Mouse (Mus musculus) myocyte (in vitro differentiated cells): ENCODE measurements around the gene Scly. TPM values are rescaled to one million over a fixed set of nuclear protein-coding genes. Genes with fewer than 3 reads are reported as not detected.

Experiments
- H3K27me3 ChIP-seq: one replicate; pipeline ENCODE4 v1.6.1; 2011; ENCODE audit not compliant: control insufficient read depth, insufficient read depth, insufficient read length
- H3K36me3 ChIP-seq: one replicate; pipeline ENCODE4 v1.6.1; 2011; ENCODE audit not compliant: control insufficient read depth, insufficient read depth
- H3K4me2 ChIP-seq: one replicate; pipeline ENCODE4 v1.6.1; 2011; ENCODE audit warnings: low read depth, control low read depth
- H3K4me3 ChIP-seq: one replicate; pipeline ENCODE4 v1.5.1; 2011; ENCODE audit warnings: mild to moderate bottlenecking, control low read depth, moderate library complexity
- H3K79me2 ChIP-seq: one replicate; pipeline ENCODE4 v1.6.1; 2011; ENCODE audit not compliant: control insufficient read depth, insufficient read depth
- H3ac ChIP-seq: one replicate; pipeline ENCODE4 v1.6.1; 2011; ENCODE audit not compliant: control insufficient read depth, insufficient read length
- CEBPB ChIP-seq: IDR thresholded peaks from 2 replicates; pipeline ENCODE4 v1.6.1; 2011; ENCODE audit warnings: mild to moderate bottlenecking, moderate library complexity; ENCODE audit not compliant: poor library complexity, insufficient read depth, severe bottlenecking
- E2F4 ChIP-seq: IDR thresholded peaks from one replicate; pipeline ENCODE4 v1.6.1; 2011; ENCODE audit warnings: mild to moderate bottlenecking, control low read depth, moderate library complexity; ENCODE audit not compliant: insufficient read depth
- MAX ChIP-seq: IDR thresholded peaks from one replicate; pipeline ENCODE4 v1.6.1; 2011; ENCODE audit warnings: low read depth, mild to moderate bottlenecking, control low read depth
- MYOD1 ChIP-seq, 3 experiments: IDR thresholded peaks; one replicate each; pipeline ENCODE4 v1.6.1; 2011; ENCODE audit warnings: control low read depth in 2 of 3, low read depth in 2 of 3, mild to moderate bottlenecking in 2 of 3, moderate library complexity in 1 of 3; ENCODE audit not compliant: insufficient read length in 2 of 3, control insufficient read depth in 1 of 3
- MYOG ChIP-seq, 3 experiments: IDR thresholded peaks; one replicate each; pipeline ENCODE4 v1.6.1; 2011; ENCODE audit warnings: control low read depth in 2 of 3, low read depth in 2 of 3, mild to moderate bottlenecking in 2 of 3; ENCODE audit not compliant: insufficient read length in 2 of 3, control insufficient read depth in 1 of 3, insufficient read depth in 1 of 3
- POLR2A ChIP-seq: IDR thresholded peaks from one replicate; pipeline ENCODE4 v1.6.1; 2011; ENCODE audit warnings: low read depth, mild to moderate bottlenecking, control low read depth, moderate library complexity; ENCODE audit not compliant: insufficient read length
- POLR2AphosphoS2 ChIP-seq: IDR thresholded peaks from one replicate; pipeline ENCODE4 v1.6.1; 2011; ENCODE audit warnings: low read depth, control low read depth; ENCODE audit not compliant: insufficient read length
- REST ChIP-seq: IDR thresholded peaks from one replicate; pipeline ENCODE4 v1.6.1; 2011; ENCODE audit warnings: mild to moderate bottlenecking, control low read depth, moderate library complexity; ENCODE audit not compliant: insufficient read depth, insufficient read length
- SRF ChIP-seq: IDR thresholded peaks from one replicate; pipeline ENCODE4 v1.6.1; 2011; ENCODE audit warnings: low read depth; ENCODE audit not compliant: control insufficient read depth, insufficient read length
- TCF12 ChIP-seq: IDR thresholded peaks from one replicate; pipeline ENCODE4 v1.6.1; 2011; ENCODE audit warnings: mild to moderate bottlenecking, control low read depth; ENCODE audit not compliant: poor library complexity, insufficient read depth, severe bottlenecking
- TCF3 ChIP-seq: IDR thresholded peaks from one replicate; pipeline ENCODE4 v1.6.1; 2011; ENCODE audit warnings: low read depth, control low read depth; ENCODE audit not compliant: insufficient read length
- USF1 ChIP-seq: IDR thresholded peaks from one replicate; pipeline ENCODE4 v1.6.1; 2011; ENCODE audit warnings: low read depth, mild to moderate bottlenecking, control low read depth, moderate library complexity
- polyA plus RNA-seq: library from polyadenylated mRNA; unstranded; fragments of >200 nt; fragmentation: generic; extraction: Trizol; gene quantifications from one replicate; pipeline ENCODE4 v1.2.1, GENCODE M21; 2012; ENCODE audit warnings: missing spikeins

The Scly gene
- polyA plus RNA-seq, 1 experiment, result 21.9 TPM

DNA sequence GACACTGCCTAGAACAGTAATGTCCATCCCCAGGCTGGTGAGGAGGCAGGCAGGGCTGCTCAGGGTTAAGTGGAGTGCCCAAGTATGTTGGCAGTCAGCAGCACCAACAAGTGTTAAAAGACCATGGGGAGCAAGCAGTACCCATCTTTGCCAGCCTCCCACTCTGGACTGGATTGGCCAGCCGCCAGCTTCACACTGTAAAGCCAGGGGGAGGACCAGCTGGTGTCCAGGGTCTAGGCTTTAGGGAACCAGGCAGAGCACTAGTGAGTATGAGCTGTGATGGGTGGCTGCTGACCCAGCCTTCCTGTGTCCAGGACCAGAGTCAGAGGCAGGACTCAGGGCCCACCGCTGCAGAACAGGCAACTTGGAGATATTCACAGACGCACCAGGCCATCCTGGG lies 45.9 kb downstream of the Scly start:
- TF ChIP-seq USF1 (no peak), TCF12 (no peak), MYOD1 (IDR thresholded peaks at IDR 0.05; ENCODE audit: control insufficient read depth in 1 of 3, insufficient read length in 2 of 3, low read depth in 2 of 3) (no peak), CEBPB (no peak), MYOG (IDR thresholded peaks at IDR 0.05; ENCODE audit: control insufficient read depth in 1 of 3, insufficient read depth in 1 of 3, insufficient read length in 2 of 3, low read depth in 2 of 3) (no peak), POLR2AphosphoS2 (no peak), POLR2A (no peak), REST (no peak), TCF3 (no peak), E2F4 (no peak), SRF (no peak), MAX (no peak)
- Histone ChIP-seq H3K4me2 (no peak overlapping the region), H3K79me2 (no peaks in the 10 kb centered on the region), H3K27me3 (no peaks in the 10 kb centered on the region), H3ac (no peak overlapping the region), H3K36me3 (no peaks in the 10 kb centered on the region), H3K4me3 (no peak overlapping the region)

DNA sequence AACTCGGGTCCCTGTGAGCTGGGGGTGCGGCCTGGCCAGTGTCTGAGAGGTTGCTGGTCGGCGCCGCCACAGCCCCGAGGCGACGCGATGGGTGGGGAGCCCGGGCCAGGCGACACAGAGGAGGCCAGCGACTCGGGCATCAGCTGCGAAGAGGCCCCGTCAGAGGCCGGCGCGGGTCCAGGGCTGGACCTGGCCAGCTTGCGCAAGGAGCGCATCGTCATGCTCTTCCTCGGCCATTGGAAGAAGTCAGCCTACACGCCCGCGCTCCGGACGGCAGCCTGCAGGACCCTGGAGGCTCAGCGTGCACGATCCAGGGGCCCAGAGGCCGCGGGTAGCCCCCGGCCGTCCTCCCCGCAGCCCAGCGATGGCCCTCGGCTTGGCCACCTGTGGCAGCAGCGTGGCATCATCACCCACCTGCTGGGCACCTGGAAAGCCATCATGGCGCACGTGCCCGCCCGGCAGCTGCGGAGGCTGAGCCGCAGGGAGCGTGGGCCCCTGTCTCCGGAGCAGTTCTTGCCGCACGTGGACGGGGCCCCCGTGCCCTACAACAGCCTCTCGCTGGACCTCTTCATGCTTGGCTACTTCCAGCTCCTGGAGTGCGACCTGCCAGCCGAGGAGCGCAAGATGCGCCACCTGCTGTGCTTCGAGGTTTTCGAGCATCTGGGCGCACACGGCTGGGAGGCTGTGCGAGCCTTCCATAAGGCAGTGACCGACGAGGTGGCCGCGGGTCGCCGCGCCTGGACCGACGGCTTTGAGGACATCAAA lies 47.0 kb downstream of the Scly start:
- no peak overlapping the region for H3K4me2 ChIP-seq
- no peaks in the 10 kb centered on the region for H3K79me2 ChIP-seq
- H3ac ChIP-seq, result no peak overlapping the region
- no peaks in the 10 kb centered on the region for H3K36me3 ChIP-seq
- no peaks in the 10 kb centered on the region for H3K27me3 ChIP-seq
- TF ChIP-seq POLR2A (no peak), USF1 (no peak), MAX (no peak), REST (no peak), MYOG (IDR thresholded peaks at IDR 0.05; ENCODE audit: control insufficient read depth in 1 of 3, insufficient read depth in 1 of 3, insufficient read length in 2 of 3, low read depth in 2 of 3) (peak in 1 of 3 experiments; percentile 1)
- no peak overlapping the region for H3K4me3 ChIP-seq

DNA sequence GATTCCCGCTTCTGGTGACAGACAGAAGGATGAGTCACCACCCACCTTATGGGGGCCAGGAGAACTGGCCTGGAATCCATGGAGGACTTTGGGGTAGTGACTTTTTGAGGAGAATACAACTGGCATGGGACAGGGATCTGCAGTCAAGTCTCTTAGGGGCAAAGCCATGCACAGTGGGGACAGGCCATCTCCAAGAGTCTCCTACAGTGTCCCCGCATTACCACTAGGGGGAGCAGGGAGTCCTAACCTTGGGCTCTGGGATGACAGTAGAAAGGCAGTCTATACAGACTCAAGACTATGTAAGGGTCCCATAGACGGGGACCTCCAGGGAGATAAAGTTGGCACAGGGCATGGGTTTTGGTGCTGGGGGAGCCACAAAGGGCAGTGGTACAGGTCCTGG lies 48.8 kb downstream of the Scly start:
- Histone ChIP-seq H3K27me3 (no peaks in the 10 kb centered on the region), H3K79me2 (no peaks in the 10 kb centered on the region), H3ac (no peak overlapping the region), H3K4me2 (no peak overlapping the region), H3K4me3 (no peak overlapping the region), H3K36me3 (no peaks in the 10 kb centered on the region)
- TF ChIP-seq MAX, result no peak
- TF ChIP-seq E2F4, result no peak
- TF ChIP-seq POLR2A, result no peak

DNA sequence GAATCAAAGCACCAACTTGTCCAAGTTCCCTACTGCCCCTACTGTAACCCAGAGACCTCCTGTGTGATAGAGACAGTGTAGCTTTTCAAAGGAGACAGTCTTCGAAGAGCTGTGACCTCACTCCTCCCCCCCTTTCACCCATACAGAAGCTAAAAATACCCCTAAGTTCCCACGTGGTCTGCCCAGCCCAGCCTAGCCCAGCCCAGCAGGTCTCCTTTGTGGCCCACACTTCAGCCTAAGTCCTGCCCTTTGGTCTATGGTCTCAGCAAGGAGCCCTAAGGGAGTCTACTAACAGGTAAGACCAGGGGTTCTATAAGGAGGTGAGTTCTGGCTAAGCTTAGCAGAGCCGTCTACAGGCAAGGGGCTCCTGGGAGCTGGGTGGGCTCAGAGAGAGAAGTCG lies 52.7 kb downstream of the Scly start, which contains the start of gene Klhl30:
TSS of gene Klhl30 (plus strand) at position 176 of the 400 bp plus-strand sequence.
- Histone ChIP-seq H3K4me3 (peak within 1 kb of the TSS; percentile 31), H3ac (no peak within 1 kb of the TSS), H3K79me2 (peaks cover 10% of the 10 kb centered on the region), H3K4me2 (peak within 1 kb of the TSS; percentile 78), H3K27me3 (no peaks in the 10 kb centered on the region), H3K36me3 (peaks cover 6% of the 10 kb centered on the region)
- TF ChIP-seq CEBPB (no peak), USF1 (peak; percentile 75), TCF3 (no peak), MYOG (IDR thresholded peaks at IDR 0.05; ENCODE audit: control insufficient read depth in 1 of 3, insufficient read depth in 1 of 3, insufficient read length in 2 of 3, low read depth in 2 of 3) (no peak), SRF (no peak)

DNA sequence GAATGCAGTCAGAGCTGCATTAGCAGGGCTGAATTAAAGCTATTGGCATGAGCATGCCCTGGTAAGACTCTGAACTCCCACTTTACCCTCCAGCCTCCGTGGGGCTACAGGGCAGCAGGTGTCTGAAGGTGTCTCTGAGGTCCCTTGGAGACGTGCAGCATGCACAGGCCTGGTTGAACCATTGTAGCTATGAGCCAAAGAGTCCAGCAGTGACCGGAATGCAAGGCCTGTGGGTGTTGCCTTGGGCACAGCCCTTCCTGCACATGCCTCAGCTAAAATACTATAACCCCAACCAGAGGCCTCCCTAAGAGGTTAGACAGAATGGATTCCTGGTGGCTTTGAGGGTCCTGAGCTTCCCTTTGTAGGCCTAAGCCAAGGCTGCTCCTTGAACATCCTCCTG lies 53.1 kb downstream of the Scly start:
- Histone ChIP-seq H3ac (no peak overlapping the region), H3K79me2 (peaks cover 10% of the 10 kb centered on the region), H3K4me3 (peak overlapping the region; percentile 31), H3K4me2 (peak overlapping the region; percentile 78), H3K27me3 (no peaks in the 10 kb centered on the region), H3K36me3 (peaks cover 7% of the 10 kb centered on the region)
- TF ChIP-seq TCF12, result no peak
- TF ChIP-seq MYOG (IDR thresholded peaks at IDR 0.05; ENCODE audit: control insufficient read depth in 1 of 3, insufficient read depth in 1 of 3, insufficient read length in 2 of 3, low read depth in 2 of 3), result peak in 2 of 3 experiments; percentile 10 to 79

DNA sequence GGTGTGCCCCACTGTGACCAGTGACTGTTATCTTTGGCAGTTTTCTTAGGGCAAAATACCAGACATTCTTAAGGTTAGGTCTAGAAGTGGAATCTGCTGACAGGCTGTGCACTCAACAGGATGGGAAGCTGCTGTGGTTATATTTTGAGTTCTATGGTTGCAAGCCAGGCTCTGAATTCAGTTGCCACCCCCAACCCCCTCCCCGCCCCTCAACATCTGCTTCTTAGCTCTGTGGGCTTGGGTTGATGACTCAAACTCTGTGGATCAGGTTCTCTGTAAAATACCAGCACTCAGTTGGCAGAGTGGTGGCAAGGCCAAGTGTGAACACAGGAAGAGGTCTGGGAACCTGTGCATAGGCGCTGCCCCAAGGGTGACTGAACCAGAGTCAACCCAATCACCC lies 54.1 kb downstream of the Scly start:
- TF ChIP-seq TCF12, result peak; percentile 38
- TF ChIP-seq MAX, result no peak
- peak in 2 of 3 experiments; percentile 34 to 52 for TF ChIP-seq MYOD1 (IDR thresholded peaks at IDR 0.05; ENCODE audit: control insufficient read depth in 1 of 3, insufficient read length in 2 of 3, low read depth in 2 of 3)
- TF ChIP-seq E2F4, result no peak
- peak; percentile 27 for TF ChIP-seq POLR2A
- no peak for TF ChIP-seq POLR2AphosphoS2
- TF ChIP-seq CEBPB, result no peak
- TF ChIP-seq SRF, result no peak
- no peak for TF ChIP-seq USF1
- TF ChIP-seq MYOG (IDR thresholded peaks at IDR 0.05; ENCODE audit: control insufficient read depth in 1 of 3, insufficient read depth in 1 of 3, insufficient read length in 2 of 3, low read depth in 2 of 3), result peak in 1 of 3 experiments; percentile 60
- no peak for TF ChIP-seq TCF3
- TF ChIP-seq REST, result no peak
- no peaks in the 10 kb centered on the region for H3K27me3 ChIP-seq
- peaks cover 13% of the 10 kb centered on the region for H3K36me3 ChIP-seq
- no peak overlapping the region for H3ac ChIP-seq
- H3K4me2 ChIP-seq, result peak overlapping the region; percentile 78
- H3K79me2 ChIP-seq, result peaks cover 10% of the 10 kb centered on the region
- peak overlapping the region; percentile 31 for H3K4me3 ChIP-seq
